Mouse (Mus musculus): ENCODE data around the gene Nr1d1. TPM values are rescaled to one million over a fixed set of nuclear protein-coding genes. Genes with fewer than 3 reads are reported as not detected.

Gene Nr1d1
- polyA plus RNA-seq, 1 experiment from 2014 or later: 1.9 TPM

DNA sequence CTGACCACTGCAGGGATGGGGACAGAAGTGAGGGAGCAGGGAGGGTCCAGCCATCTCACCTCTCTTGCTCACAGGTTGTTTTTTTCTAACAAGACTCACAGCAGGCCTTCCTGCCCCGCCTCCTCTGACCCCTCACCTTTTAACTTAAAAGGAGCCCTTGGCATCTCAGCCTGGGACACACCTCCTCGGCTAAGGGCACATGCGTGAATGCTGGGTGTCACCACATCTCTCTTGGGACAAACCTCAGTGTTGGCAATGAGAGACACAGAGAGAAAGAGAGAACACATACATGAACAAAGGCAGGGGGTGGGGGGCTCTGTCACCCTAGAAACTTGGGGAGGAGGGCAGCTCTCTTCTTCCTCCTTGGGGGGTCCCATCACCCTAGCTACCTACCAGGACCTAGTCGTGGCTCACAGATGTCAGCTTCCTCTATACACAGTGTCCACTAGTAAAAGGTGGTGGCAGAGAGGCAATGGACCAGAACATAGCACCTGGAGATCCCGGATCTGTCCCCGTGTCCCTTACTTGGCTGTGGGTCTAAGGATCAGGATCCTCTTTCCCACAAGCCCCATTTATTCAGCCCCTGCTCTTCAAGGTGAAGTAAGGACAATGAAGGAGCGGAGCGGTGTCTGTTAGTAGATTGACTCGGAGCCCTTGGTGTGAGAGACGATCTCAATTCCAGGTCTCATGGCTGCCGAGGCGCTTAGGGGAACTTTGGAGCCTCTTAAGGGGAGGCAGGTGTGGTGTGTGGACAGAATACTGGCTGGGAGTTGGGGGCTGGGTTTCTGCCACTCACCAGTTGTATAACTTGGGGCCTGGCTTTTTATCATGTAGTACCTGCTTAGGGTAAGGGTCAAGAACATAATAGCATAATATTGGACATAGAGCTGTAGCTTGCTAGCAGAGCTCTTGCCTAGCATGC lies 28.9 kb downstream of the Nr1d1 start:
- DNase-seq (ENCODE audit: low spot score) (no peak), ATAC-seq (ENCODE audit: low read depth) (no peak)
- H3K36me3 ChIP-seq (ENCODE audit: control insufficient read depth, insufficient read depth, low read length): no peaks in the 10 kb centered on the region
- H3K27me3 ChIP-seq (replicated peaks; ENCODE audit: control insufficient read depth, insufficient read depth, low read length): no peaks in the 10 kb centered on the region
- H3K4me1 ChIP-seq (ENCODE audit: control insufficient read depth, insufficient read depth, low read length): peaks cover 77% of the 10 kb centered on the region
- no peaks in the 10 kb centered on the region for H3K9me3 ChIP-seq (ENCODE audit: control insufficient read depth, low read length)
- 0 out of 2 replicates have a peak overlapping the region, but pooled peaks have one; percentile 21 for H3K9ac ChIP-seq (ENCODE audit: low read depth, low read length)
- 47% methylated on average over 12 of the region's 12 CpGs for WGBS
- peak overlapping the region; percentile 80 for H3K27ac ChIP-seq (replicated peaks; ENCODE audit: low read depth, low read length)
- H3K4me3 ChIP-seq (ENCODE audit: low read depth, low read length): no peak overlapping the region
- H3K4me2 ChIP-seq (ENCODE audit: low read depth, low read length): peak overlapping the region; percentile 56

DNA sequence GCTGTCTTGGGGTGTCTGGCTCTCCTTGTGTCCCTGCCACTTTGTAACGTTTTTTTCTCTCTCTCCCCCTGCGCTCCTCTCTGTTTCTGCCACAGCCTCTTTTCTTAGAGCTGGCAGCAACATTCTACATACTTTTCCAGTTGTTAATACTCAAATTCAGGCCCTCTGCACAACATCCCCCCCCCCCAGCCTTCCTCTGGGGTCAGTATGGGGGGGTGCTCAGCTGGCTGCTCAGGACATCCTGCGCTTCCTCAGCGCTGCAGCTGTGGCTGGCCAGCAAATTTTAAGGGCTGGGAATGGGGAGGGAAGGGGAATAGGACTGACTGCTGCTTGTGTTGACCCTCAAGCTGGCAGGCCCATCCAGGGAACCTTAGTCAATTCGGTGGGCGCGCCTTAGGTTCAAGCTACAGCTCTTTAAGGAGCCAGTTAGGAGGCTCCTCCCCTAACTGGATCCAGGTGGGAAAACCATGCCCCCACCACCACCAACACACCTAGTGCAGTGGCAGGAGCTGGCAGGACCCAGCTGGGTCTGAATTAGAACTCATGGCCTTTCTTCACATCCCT lies 30.6 kb downstream of the Nr1d1 start:
- Histone ChIP-seq H3K36me3 (ENCODE audit: control insufficient read depth, insufficient read depth, low read length) (no peaks in the 10 kb centered on the region), H3K4me3 (ENCODE audit: low read depth, low read length) (peak overlapping the region; percentile 99), H3K9me3 (ENCODE audit: control insufficient read depth, low read length) (no peaks in the 10 kb centered on the region), H3K27me3 (replicated peaks; ENCODE audit: control insufficient read depth, insufficient read depth, low read length) (no peaks in the 10 kb centered on the region), H3K4me2 (ENCODE audit: low read depth, low read length) (peak overlapping the region; percentile 88), H3K4me1 (ENCODE audit: control insufficient read depth, insufficient read depth, low read length) (peaks cover 73% of the 10 kb centered on the region), H3K27ac (replicated peaks; ENCODE audit: low read depth, low read length) (peak overlapping the region; percentile 77), H3K9ac (ENCODE audit: low read depth, low read length) (peak overlapping the region; percentile 93)
- DNase-seq (ENCODE audit: low spot score) (no peak), ATAC-seq (ENCODE audit: low read depth) (no peak)
- WGBS: 24% methylated on average over 4 of the region's 7 CpGs

DNA sequence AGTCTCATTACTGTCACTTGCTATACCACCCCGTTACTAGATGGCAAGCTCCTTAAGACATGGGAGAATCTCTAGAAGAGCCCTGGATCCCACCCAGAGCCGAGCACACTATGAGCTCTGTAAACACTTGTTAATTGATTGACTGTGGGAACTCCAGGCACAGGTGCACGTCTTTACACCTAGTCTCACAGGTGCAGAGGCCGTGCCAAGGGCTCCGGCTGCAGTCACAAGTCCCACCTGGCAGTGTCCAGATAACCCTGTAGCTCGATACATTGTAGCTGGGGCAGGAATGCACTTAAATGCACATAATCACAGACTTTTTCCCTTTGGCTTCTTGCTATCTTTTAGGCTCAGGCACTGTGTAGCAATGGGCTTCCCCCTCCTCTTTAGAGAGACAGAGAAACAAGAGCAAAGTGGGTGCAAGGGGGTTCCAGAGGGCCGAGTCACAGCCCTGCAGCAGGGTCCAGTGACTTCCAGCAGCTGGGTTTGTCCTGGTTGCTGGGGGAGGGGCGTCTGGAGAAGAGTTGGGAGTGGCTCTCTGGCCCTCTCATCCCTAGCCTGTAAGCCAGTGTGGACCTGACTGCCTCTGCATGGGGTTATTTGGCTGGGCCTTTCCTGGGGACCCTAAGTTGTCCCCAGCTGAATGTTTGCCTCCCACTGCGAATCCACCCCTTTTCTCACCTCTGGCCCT lies 31.3 kb downstream of the Nr1d1 start:
- H3K27me3 ChIP-seq (replicated peaks; ENCODE audit: control insufficient read depth, insufficient read depth, low read length): no peaks in the 10 kb centered on the region
- H3K4me3 ChIP-seq (ENCODE audit: low read depth, low read length): peak overlapping the region; percentile 99
- peak overlapping the region; percentile 88 for H3K4me2 ChIP-seq (ENCODE audit: low read depth, low read length)
- no peak for ATAC-seq (ENCODE audit: low read depth)
- peak overlapping the region; percentile 93 for H3K9ac ChIP-seq (ENCODE audit: low read depth, low read length)
- peak; percentile 77 for DNase-seq (ENCODE audit: low spot score)
- WGBS: 8% methylated on average over 9 of the region's 9 CpGs
- peaks cover 66% of the 10 kb centered on the region for H3K4me1 ChIP-seq (ENCODE audit: control insufficient read depth, insufficient read depth, low read length)
- H3K9me3 ChIP-seq (ENCODE audit: control insufficient read depth, low read length): no peaks in the 10 kb centered on the region
- H3K36me3 ChIP-seq (ENCODE audit: control insufficient read depth, insufficient read depth, low read length): no peaks in the 10 kb centered on the region
- peak overlapping the region; percentile 77 for H3K27ac ChIP-seq (replicated peaks; ENCODE audit: low read depth, low read length)

DNA sequence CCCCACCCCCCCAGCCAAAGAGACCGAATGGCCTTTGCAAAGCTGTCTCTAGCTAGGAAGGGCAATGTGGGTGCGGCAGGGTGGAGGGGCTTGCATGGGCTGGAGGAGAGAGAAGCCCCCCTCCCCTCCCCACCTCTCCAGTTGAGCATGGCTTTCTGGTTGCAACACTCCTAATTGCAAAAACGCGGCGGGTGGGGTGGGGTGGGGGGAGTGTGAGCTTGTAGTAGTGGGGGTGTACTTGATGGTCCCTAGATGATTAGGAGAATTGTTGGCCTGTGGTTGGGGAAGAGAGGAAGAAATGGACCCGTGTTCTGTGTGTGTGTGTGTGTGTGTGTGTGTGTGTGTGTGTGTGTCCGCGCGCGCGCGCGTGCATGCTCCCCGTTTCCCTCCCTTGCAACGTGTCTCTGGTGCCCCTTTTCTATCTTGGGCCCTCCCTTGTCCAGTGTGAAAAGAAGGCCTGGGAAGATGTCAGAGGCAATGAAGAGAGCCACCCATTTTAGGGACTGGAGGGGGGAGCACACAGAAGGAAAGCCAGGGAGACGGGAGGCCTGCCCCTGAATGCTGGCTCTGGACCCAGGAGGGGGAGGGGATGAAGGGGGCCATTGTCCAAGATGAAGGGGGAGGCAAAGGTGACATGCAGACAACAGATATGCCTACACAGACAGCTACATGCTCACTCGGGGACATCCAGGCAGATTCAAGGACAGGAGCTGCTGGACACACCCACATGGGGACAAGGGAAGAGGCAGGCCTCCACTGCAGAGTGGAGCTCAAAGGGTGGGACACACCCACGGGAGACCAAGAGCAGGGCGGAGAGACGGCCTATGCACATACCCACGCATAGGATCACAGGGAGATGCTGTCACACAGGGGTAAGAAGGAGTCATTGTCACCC lies 32.5 kb downstream of the Nr1d1 start:
- Histone ChIP-seq H3K4me1 (ENCODE audit: control insufficient read depth, insufficient read depth, low read length) (peaks cover 54% of the 10 kb centered on the region), H3K27me3 (replicated peaks; ENCODE audit: control insufficient read depth, insufficient read depth, low read length) (no peaks in the 10 kb centered on the region), H3K4me2 (ENCODE audit: low read depth, low read length) (peak overlapping the region; percentile 88), H3K9me3 (ENCODE audit: control insufficient read depth, low read length) (no peaks in the 10 kb centered on the region), H3K9ac (ENCODE audit: low read depth, low read length) (peak overlapping the region; percentile 93), H3K27ac (replicated peaks; ENCODE audit: low read depth, low read length) (peak overlapping the region; percentile 91), H3K36me3 (ENCODE audit: control insufficient read depth, insufficient read depth, low read length) (no peaks in the 10 kb centered on the region), H3K4me3 (ENCODE audit: low read depth, low read length) (peak overlapping the region; percentile 99)
- ATAC-seq (ENCODE audit: low read depth) (0 out of 2 replicates have a peak, but pooled peaks have one; percentile 1), DNase-seq (ENCODE audit: low spot score) (no peak)
- WGBS: 3% methylated on average over 12 of the region's 21 CpGs

DNA sequence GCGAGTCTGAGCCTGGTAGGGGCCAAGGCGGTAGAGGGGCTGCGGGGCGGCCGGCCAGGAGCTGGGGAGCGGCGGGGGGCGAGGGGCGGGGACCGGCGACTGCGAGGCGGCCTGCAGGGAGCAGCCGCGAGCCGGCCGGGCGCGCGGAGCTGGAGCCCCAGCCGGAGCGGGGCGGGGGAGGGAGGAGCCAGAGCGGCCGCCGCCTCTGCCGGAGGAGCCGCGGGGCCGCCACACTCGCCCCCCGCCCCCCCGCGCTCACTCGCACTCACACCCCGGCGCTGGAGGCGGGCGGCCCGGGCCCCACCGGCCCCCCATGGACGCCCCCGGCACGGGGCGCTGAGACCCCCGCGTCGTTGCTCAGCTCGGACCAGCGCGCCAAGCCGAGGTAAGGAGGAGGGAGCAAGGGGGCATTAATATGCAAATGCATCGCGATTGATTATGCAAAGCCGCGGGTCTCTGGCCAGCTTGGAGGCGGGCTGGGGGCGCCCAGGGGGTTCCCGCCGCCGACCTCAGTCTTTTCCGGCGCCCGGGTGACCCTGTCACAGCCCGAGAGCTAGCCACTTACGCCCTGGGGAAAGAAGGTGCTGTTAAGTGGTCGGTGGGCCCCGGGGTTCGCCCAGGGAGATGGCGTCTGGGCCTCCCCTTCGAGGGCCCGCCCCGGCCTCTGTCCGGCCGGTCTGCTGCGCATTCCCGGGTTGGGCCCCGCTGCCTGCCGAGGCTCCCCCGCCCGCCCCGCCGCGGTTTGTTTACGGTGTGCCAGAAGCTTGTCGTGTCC lies 33.3 kb downstream of the Nr1d1 start:
- Histone ChIP-seq H3K4me2 (ENCODE audit: low read depth, low read length) (peak overlapping the region; percentile 88), H3K9ac (ENCODE audit: low read depth, low read length) (peak overlapping the region; percentile 93), H3K27me3 (replicated peaks; ENCODE audit: control insufficient read depth, insufficient read depth, low read length) (no peaks in the 10 kb centered on the region), H3K4me1 (ENCODE audit: control insufficient read depth, insufficient read depth, low read length) (peaks cover 49% of the 10 kb centered on the region), H3K36me3 (ENCODE audit: control insufficient read depth, insufficient read depth, low read length) (no peaks in the 10 kb centered on the region), H3K4me3 (ENCODE audit: low read depth, low read length) (peak overlapping the region; percentile 99), H3K9me3 (ENCODE audit: control insufficient read depth, low read length) (no peaks in the 10 kb centered on the region), H3K27ac (replicated peaks; ENCODE audit: low read depth, low read length) (peak overlapping the region; percentile 91)
- peak; percentile 84 for ATAC-seq (ENCODE audit: low read depth)
- DNase-seq (ENCODE audit: low spot score): peak; percentile 92
- 1% methylated on average over 33 of the region's 86 CpGs for WGBS

DNA sequence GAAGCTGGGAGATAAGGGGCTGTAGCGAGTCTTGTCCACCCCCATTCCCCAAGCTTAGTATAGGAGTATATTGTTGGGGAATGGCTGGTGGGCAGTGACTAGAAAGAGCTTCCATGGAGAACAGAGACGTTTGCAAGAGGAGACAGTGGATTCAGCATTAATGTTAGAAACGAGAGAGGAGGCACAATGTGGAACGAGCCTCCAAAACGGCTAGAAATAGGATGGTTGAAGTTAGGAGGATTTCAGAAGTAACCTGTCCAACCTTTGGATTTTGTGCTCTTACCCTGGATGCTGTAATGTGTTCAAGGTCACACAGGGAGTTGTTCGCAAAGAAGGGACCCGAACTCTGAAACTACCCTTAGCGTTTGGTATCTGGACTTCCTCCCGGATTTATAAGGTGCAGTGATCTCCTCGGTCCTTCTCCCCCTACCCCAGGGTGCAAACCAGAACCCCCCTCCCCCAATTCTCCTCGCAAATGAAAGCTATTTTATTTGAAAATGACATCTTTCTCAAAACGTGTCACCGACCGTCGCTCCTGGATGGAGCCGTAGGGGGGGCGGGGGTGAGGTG lies 34.0 kb downstream of the Nr1d1 start:
- Histone ChIP-seq H3K4me3 (ENCODE audit: low read depth, low read length) (peak overlapping the region; percentile 99), H3K4me1 (ENCODE audit: control insufficient read depth, insufficient read depth, low read length) (peaks cover 43% of the 10 kb centered on the region), H3K27ac (replicated peaks; ENCODE audit: low read depth, low read length) (peak overlapping the region; percentile 91), H3K27me3 (replicated peaks; ENCODE audit: control insufficient read depth, insufficient read depth, low read length) (no peaks in the 10 kb centered on the region), H3K9ac (ENCODE audit: low read depth, low read length) (peak overlapping the region; percentile 93), H3K36me3 (ENCODE audit: control insufficient read depth, insufficient read depth, low read length) (no peaks in the 10 kb centered on the region), H3K9me3 (ENCODE audit: control insufficient read depth, low read length) (no peaks in the 10 kb centered on the region), H3K4me2 (ENCODE audit: low read depth, low read length) (peak overlapping the region; percentile 88)
- ATAC-seq (ENCODE audit: low read depth) (no peak), DNase-seq (ENCODE audit: low spot score) (no peak)
- WGBS: under 1% methylated on average over 17 of the region's 17 CpGs

DNA sequence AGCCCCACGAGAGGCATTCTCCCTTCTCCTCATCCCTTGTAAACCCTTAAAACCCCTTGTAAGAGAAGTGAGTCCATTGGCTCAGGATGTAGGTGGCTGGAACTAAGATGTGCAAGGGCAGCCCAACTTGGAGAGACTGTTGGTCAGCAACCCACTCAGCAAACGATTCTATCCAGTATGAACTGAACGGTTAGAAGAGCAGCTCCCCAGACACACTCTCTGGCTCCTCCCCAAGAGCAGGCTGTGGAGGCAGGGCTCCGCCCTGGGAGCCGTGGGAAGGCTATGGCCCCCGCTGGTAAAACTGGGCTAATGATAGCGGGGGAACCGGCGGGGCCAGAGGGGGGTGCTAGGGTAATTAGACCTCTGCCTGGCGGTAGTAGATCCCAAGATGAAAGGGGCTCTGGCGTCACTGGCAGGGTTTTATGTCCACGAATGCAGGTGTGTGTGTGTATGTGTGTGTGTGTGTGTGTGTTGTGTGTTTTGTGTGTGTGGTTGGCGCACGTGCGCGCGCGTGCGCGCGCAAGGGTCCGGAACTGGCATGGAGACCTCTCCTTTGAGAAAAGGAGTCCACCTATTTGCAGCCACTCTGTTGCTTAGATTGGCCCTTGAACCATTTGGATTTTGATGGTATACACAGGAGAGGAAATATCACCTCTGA lies 34.6 kb downstream of the Nr1d1 start, which contains the start of gene Thra:
Thra (plus strand) TSS at position 246 of the 658 bp plus-strand sequence.
- ATAC-seq (ENCODE audit: low read depth): peak; percentile 75
- H3K9ac ChIP-seq (ENCODE audit: low read depth, low read length): peak within 1 kb of the TSS; percentile 93
- 0% methylated on average over 22 of the region's 22 CpGs for WGBS

More for the DNA sequence above, 34.6 kb downstream of the Nr1d1 start, which contains the start of gene Thra:
- H3K4me2 ChIP-seq (ENCODE audit: low read depth, low read length): peak within 1 kb of the TSS; percentile 88
- DNase-seq (ENCODE audit: low spot score): peak; percentile 90
- no peaks in the 10 kb centered on the region for H3K9me3 ChIP-seq (ENCODE audit: control insufficient read depth, low read length)
- H3K36me3 ChIP-seq (ENCODE audit: control insufficient read depth, insufficient read depth, low read length): no peaks in the 10 kb centered on the region
- no peaks in the 10 kb centered on the region for H3K27me3 ChIP-seq (replicated peaks; ENCODE audit: control insufficient read depth, insufficient read depth, low read length)
- H3K4me1 ChIP-seq (ENCODE audit: control insufficient read depth, insufficient read depth, low read length): peaks cover 39% of the 10 kb centered on the region
- H3K4me3 ChIP-seq (ENCODE audit: low read depth, low read length): peak within 1 kb of the TSS; percentile 99
- peak within 1 kb of the TSS; percentile 91 for H3K27ac ChIP-seq (replicated peaks; ENCODE audit: low read depth, low read length)
